Mouse (Mus musculus) T-cell, adult 2 months (primary cell): ENCODE data around the gene Rhd.
A peak's percentile ranks its signal among the peaks of the same experiment; 100 is the strongest.
"Not testable (repeated sequence)": the region's sequence is repeated elsewhere in the genome, so short reads cannot be mapped to it uniquely, and the experiment has no call there.

Experiments used
- DNase-seq: peaks from one replicate; pipeline ENCODE4 v3.0.0; 2022; ENCODE audit warnings: low spot score

The Rhd gene

GRCm38 (mm10) chr4:134863937-134864729, at the start of gene Rhd:
TSS of gene Rhd (plus strand) at chr4:134864536.
- no peak for DNase-seq

GRCm38 (mm10) chr4:134817706-134818105, 46.6 kb upstream of the Rhd start:
- no peak for DNase-seq

- DNase-seq: no peak
These were observed 43.3 kb upstream of the Rhd start for GRCm38 (mm10) chr4:134821061-134821460.

DNA sequence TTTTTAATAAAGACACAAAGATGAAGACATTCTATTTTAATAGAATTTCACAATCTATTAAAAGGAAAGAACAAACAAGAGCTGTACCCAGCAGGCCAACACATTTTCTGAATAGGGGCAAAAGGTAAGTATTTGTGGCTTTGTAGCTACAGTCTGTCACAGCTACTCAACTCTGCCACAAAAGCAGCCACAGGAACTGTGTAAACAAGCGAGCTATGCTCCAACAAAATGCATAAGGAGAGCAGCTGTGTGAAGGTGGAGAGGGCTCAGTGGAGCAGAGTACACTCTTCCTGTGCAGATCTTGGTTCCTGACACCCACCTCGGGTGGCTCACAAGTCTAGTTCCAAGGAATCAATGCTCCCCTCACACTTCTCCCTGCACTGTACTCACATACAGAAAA, 40.8 kb upstream of the Rhd start:
- DNase-seq: no peak

- DNase-seq: not testable (repeated sequence)
These were observed 38.5 kb upstream of the Rhd start for GRCm38 (mm10) chr4:134825864-134826263.

DNA sequence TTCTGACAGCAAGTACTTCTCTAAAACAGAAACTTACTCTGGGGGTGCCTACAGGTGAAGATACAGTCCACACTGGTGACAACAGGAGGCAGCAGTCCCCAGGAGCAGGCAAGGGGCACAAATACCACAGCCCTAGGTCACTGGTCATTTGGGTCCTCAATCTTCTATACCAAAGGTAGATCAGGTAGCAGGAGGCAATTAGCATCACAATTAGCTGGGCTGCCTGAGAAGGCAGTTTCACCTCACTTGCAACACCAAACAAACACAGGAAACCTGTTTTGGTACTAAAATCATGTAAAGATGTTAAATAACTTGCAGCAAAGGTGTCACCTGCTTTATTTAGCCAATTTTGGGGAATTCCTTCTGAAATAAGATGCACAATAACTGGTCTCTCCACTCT, 38.0 kb upstream of the Rhd start:
- DNase-seq: no peak

DNA sequence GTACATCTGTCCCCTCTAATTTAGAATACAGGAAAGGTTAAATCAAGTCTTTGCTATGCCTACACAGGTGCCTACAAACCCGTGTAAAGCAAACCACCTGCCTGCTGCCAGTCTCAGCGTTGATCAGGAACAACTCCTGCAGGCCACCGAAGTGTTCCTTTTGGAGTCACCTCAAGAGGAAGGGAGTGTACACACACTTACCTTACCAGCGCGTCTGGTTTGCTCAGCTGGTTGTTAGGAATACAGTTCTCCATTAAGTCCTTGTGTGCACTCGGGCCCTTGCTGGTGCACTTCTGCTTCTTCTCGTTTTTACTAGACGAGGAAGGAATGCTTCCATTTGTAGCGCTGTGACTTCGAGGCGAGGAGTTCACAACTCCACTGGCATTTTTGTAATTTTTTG, 36.5 kb upstream of the Rhd start:
- no peak for DNase-seq

- no peak for DNase-seq
These were observed 32.4 kb upstream of the Rhd start for GRCm38 (mm10) chr4:134831934-134832333.

GRCm38 (mm10) chr4:134835486-134835885, 28.9 kb upstream of the Rhd start:
- DNase-seq: no peak

DNA sequence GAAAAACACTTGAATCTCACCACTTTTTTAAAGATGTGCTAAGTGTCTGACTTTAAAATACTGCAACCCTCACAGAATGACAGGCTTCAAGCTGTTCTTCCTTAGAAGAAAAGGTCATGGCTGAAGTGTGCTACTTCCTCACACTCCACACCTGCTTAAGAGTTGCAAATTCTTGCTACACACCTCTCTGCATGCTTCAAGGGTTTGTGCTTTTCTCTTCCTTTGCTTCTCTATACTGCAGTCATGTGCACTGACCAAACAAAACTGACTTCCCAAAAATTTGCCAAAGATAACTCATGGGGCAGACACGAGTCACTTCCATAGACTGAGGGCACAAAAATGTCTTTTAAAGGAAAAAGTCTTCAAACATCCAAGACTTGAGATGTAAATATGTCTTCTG, 26.1 kb upstream of the Rhd start:
- no peak for DNase-seq

DNA sequence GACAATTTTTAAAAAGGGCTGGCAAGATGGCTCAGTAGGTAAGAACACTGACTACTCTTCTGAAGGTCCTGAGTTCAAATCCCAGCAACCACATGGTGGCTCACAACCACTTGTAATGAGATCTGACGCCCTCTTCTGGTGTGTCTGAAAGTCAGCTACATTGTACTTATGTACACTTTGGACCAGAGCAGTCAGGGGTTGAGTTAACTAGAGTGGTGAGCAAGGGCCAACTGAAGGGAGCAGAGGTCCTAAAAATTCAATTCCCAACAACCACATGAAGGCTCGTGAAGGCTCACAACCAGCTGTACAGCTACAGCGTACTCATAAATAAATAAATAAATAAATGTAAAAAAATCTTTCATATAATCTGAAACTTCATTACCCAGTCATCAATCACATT, 25.6 kb upstream of the Rhd start:
- not testable (repeated sequence) for DNase-seq

- DNase-seq: no peak
These were observed 24.1 kb upstream of the Rhd start for GRCm38 (mm10) chr4:134840231-134840630.

- DNase-seq: no peak
These were observed 20.8 kb upstream of the Rhd start for GRCm38 (mm10) chr4:134843566-134843965.

- DNase-seq: no peak
These were observed 16.7 kb upstream of the Rhd start for GRCm38 (mm10) chr4:134847587-134847986.

GRCm38 (mm10) chr4:134850551-134850950, 13.8 kb upstream of the Rhd start:
- no peak for DNase-seq

- DNase-seq: no peak
These were observed 13.1 kb upstream of the Rhd start for GRCm38 (mm10) chr4:134851236-134851635.

- DNase-seq: peak; percentile 32
These were observed 12.5 kb upstream of the Rhd start for GRCm38 (mm10) chr4:134851876-134852275.

- no peak for DNase-seq
These were observed 11.7 kb upstream of the Rhd start for GRCm38 (mm10) chr4:134852438-134853255.

GRCm38 (mm10) chr4:134853259-134853636, 11.1 kb upstream of the Rhd start, which contains the start of gene Maco1:
TSS of gene Maco1 (minus strand) at chr4:134853345.
- peak; percentile 98 for DNase-seq

- peak; percentile 96 for DNase-seq
These were observed 10.5 kb upstream of the Rhd start for GRCm38 (mm10) chr4:134853637-134854485.

DNA sequence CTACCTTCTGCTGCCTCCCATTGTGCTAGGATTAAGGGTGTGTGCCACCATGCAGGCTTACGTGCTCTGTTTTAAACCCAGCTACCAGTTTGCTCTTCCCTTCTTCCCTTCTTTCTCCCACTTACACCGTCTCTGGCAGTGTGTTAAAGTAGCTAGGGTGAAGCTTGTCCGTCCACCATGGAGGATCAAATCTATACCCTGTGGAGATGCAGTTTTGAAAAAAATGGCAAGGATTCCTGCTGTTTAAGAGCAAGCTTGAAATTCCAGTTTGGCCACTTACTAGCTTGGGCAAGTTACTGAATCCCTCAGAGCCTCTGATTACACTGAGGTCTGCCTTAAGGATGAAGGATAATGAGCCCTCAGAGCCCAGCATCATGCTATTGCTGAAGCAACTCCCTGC, 9.0 kb upstream of the Rhd start:
- no peak for DNase-seq

GRCm38 (mm10) chr4:134856056-134856455, 8.3 kb upstream of the Rhd start:
- DNase-seq: no peak
